Mouse (Mus musculus) megakaryocyte-erythroid progenitor cell, adult 5 weeks (primary cell): Measurements from ENCODE around the gene Ccdc122. TPM values are rescaled to one million over a fixed set of nuclear protein-coding genes. Genes with fewer than 3 reads are reported as not detected.

Experiments
- polyA plus RNA-seq: library from polyadenylated mRNA; stranded (reverse); fragments of >175 nt; gene quantifications from 2 replicates; pipeline ENCODE4 v1.2.3, GENCODE M21; 2012

Ccdc122 gene
- polyA plus RNA-seq = 4.2 and 5.5 TPM in 2 replicates

DNA sequence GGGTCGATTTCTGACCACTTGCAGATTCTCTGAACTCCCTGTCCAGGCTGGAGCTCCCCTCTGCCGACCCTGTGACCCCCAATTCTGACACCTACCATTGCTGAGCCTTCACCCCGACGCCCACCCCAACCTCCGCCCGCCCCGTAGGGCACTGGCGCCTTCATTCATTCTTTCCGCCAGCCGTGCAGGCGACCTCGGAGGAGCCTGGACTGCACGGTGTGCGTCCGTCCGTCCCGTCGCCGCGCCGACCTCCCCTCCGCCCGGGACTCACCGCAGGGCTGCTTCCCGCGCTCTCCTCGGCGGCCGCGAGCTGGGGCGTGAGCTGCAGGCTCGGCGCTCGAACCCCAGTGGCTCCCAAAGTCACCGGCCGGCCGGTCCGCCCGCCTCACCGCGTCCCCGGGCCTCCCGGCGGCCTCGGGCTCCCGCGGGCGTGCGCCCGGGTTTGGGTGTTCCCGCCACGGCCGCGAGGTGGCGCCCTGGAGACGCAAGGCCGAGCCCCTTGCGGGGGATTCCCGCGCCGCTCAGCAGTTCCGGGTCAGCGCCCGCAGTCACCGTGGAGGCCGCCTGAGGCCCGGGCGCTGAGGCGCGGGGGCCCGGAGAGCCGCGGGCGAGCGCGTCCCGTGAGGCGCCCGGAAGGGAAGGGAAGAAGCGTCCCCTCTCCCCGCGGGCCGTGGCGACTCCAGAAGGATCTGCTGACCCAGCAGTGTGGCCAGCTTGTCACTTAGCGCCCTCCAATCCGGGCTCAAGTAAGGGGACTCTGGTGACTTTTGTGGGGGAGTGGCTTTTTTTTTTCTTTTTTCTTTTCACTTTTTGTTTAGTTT lies at the start of gene Ccdc122, which contains the start of gene Lacc1:
TSS of gene Ccdc122 (plus strand) at position 547 of the 821 bp plus-strand sequence.
TSS of gene Lacc1 (minus strand) at position 679 of the 821 bp plus-strand sequence.

DNA sequence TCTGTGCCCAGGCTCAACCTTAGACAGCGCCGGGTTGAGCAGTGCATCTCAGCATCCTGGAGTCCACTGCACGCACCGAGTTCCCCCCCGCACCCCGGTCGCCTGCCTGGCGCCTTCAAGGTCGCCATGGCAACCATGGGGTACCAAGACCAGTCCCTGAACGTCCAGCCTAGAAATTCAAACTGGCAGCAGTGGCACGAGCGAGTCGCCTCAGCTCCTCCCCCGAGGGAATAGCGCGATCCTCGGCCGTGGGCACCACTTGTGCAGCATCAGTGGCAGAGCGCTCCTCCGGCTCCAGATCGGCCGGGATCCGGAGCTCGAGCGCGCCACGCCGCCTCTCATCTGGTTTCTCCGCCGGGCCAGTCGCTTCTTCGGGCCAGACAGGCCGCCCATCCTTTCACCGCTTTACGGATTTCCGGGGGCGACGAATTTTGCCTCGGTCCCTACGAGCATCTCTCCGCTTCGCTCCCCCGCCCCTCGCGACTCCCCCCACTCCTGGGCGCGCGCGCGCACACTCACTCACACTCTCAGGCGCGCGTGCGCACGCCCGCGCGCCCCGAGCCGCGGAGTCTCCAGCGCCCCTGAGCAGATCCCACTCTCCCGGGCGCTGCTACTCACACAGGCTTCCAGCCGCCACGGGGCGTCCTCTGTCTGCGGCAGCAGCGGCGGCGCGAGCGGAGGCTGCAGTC lies 119.8 kb downstream of the Ccdc122 start, which contains the start of gene Enox1:
TSS of gene Enox1 (plus strand) at position 542 of the 689 bp plus-strand sequence.

Other genes starting within 250 kb of the Ccdc122 start
- 2.7 and 3.4 TPM in 2 replicates for gene Lacc1, start 132 bp downstream of the Ccdc122 start, polyA plus RNA-seq
- gene Enox1, start 120.0 kb downstream of the Ccdc122 start, polyA plus RNA-seq = 0.05 TPM in 1 of 2 replicates, not detected in the other